Mouse (Mus musculus) G1E (cell line): Measurements from ENCODE around the gene Tchh.

ENCODE experiments used
- CTCF ChIP-seq: IDR thresholded peaks from 2 replicates; pipeline ENCODE4 v1.5.1; 2012; ENCODE audit warnings: low read depth, low read length, inconsistent platforms, mixed read lengths
- GATA1 ChIP-seq: IDR thresholded peaks from 2 replicates; pipeline ENCODE4 v1.6.1; 2012; ENCODE audit warnings: borderline replicate concordance, low read length, inconsistent platforms, mixed read lengths
- POLR2AphosphoS5 ChIP-seq: IDR thresholded peaks from 2 replicates; pipeline ENCODE4 v1.6.1; 2012; ENCODE audit warnings: low read depth, low read length, inconsistent platforms; ENCODE audit not compliant: insufficient replicate concordance
- TAL1 ChIP-seq: conservative IDR thresholded peaks from 2 replicates; pipeline ENCODE4 v1.6.1; 2012; ENCODE audit warnings: low read depth, low read length, inconsistent platforms, mixed read lengths

- TF ChIP-seq TAL1 (no peak), CTCF (no peak), POLR2AphosphoS5 (no peak), GATA1 (no peak)
Observed at GRCm38 (mm10) chr3:93445165-93445705, 3.1 kb downstream of the Tchh start.
